Mouse (Mus musculus) CD8-positive naive resting alpha-beta T cell, adult 57 days (primary cell): ENCODE measurements around the gene Ssr3. TPM values are rescaled to one million over a fixed set of nuclear protein-coding genes. Genes with fewer than 3 reads are reported as not detected.

ENCODE experiments used
- total RNA-seq: library from RNA; stranded (reverse); gene quantifications from one replicate; pipeline ENCODE4 v1.2.4, GENCODE M21; 2023

Gene Ssr3
- total RNA-seq, result 77.9 TPM

GRCm38 (mm10) chr3:65392421-65392817, at the start of gene Ssr3:
Gene Ssr3, minus strand, starts transcription at chr3:65392623.

Other genes with a start within 250 kb of the Ssr3 start
- gene Tiparp, start 135.8 kb upstream of the Ssr3 start, total RNA-seq, result 32.6 TPM